Mouse (Mus musculus): ENCODE data around the gene Zfp846. TPM values are rescaled to one million over a fixed set of nuclear protein-coding genes. Genes with fewer than 3 reads are reported as not detected.

Gene Zfp846
- total and polyA plus RNA-seq, 2 experiments, result 1.5 to 2.7 TPM

DNA sequence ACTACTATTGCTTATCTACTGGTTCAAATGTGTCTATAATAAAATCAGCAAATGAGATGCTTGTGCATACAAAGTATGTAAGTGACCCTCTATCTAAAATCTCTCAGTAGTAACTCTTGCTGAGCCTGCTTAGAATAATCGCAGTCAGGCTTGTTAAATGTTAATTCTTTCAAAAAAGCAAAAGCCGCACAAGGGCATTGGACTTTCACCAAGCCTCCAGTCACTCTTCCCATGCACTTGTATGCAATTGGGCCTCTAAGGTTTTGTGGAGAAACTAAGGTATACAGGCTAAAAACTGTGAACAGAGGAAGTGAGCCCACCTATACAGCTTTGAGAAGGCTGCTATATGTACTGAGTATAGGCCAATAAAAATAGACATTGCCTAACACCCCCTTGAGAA is 4.5 kb upstream of the Zfp846 start:
- Histone ChIP-seq H3K27ac (replicated peaks; ENCODE audit: insufficient read depth, low read depth, low read length) (no peak overlapping the region), H3K27me3 (ENCODE audit: control insufficient read depth, insufficient read depth, low read length) (0 out of 2 replicates have a peak, but pooled peaks cover 2% of the 10 kb centered on the region), H3K4me1 (ENCODE audit: control insufficient read depth, insufficient read depth, low read length) (no peaks in the 10 kb centered on the region), H3K9ac (ENCODE audit: low read depth, low read length) (no peak overlapping the region), H3K79me2 (ENCODE audit: control insufficient read depth, insufficient read depth, low read length) (no peaks in the 10 kb centered on the region), H3K4me3 (ENCODE audit: insufficient read depth, low read depth, low read length) (no peak overlapping the region), H3K36me3 (ENCODE audit: control insufficient read depth, insufficient read depth, low read length) (no peaks in the 10 kb centered on the region)
- WGBS, result 80% methylated on average over 2 of the region's 2 CpGs
- no peak for DNase-seq (ENCODE audit: extremely low read depth, low read depth, low spot score)
- TF ChIP-seq POLR2A (IDR thresholded peaks at IDR 0.05; ENCODE audit: extremely low read depth, insufficient read depth, low read length), result no peak
- no peak for TF ChIP-seq CTCF (IDR thresholded peaks at IDR 0.05; ENCODE audit: low read depth, low read length)

DNA sequence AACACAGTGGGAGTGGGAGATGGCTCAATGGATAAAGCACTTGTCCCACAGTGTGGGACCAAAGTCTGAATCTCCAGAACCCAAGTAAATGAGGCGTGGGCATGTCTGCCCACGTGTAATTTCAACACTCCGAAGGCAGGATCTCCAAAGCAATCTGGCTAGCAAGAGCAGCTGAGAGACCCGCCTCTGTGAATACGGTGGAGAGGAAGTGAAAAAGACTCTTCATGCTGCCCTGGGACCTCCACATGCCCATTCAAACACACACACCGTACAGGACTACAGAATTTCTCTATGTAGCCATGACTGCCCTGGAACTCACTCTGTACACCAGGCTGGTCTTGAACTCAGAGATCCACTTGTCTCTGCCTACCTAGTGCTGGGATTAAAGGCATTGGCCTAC is 20.2 kb downstream of the Zfp846 start:
- H3K27ac ChIP-seq (replicated peaks; ENCODE audit: insufficient read depth, low read depth, low read length), result no peak overlapping the region
- no peak overlapping the region for H3K9ac ChIP-seq (ENCODE audit: low read depth, low read length)
- no peaks in the 10 kb centered on the region for H3K4me1 ChIP-seq (ENCODE audit: control insufficient read depth, insufficient read depth, low read length)
- TF ChIP-seq POLR2A (IDR thresholded peaks at IDR 0.05; ENCODE audit: extremely low read depth, insufficient read depth, low read length) (no peak), CTCF (IDR thresholded peaks at IDR 0.05; ENCODE audit: low read depth, low read length) (no peak)
- no peaks in the 10 kb centered on the region for H3K79me2 ChIP-seq (ENCODE audit: control insufficient read depth, insufficient read depth, low read length)
- no peaks in the 10 kb centered on the region; the same call in 1 of the 2 replicates for H3K27me3 ChIP-seq (ENCODE audit: control insufficient read depth, insufficient read depth, low read length)
- no peak overlapping the region for H3K4me3 ChIP-seq (ENCODE audit: insufficient read depth, low read depth, low read length)
- H3K36me3 ChIP-seq (ENCODE audit: control insufficient read depth, insufficient read depth, low read length), result no peaks in the 10 kb centered on the region
- WGBS, result 74% methylated on average over 6 of the region's 6 CpGs
- no peak for DNase-seq (ENCODE audit: extremely low read depth, low read depth, low spot score)

DNA sequence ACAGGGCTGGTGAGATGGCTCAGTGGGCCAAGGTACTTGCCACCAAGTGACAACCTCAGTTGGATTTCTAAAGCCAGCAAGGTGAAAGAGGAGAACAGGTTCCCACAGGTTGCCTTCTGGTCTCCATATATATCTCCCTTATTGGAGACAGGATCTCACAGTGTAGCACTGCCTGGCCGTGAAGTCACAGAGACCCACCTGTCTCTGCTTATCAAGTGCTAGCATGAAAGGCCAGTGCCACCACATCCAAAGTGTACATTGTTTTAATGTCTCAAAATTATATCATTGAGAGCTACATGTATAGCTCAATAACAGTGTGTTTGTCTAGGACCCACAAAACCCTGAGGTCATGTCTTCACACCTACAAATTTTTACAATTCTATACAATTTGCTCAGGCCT is 25.2 kb downstream of the Zfp846 start:
- TF ChIP-seq CTCF (IDR thresholded peaks at IDR 0.05; ENCODE audit: low read depth, low read length) (no peak), POLR2A (IDR thresholded peaks at IDR 0.05; ENCODE audit: extremely low read depth, insufficient read depth, low read length) (no peak)
- no peaks in the 10 kb centered on the region for H3K27me3 ChIP-seq (ENCODE audit: control insufficient read depth, insufficient read depth, low read length)
- no peak overlapping the region for H3K27ac ChIP-seq (replicated peaks; ENCODE audit: insufficient read depth, low read depth, low read length)
- no peak for DNase-seq (ENCODE audit: extremely low read depth, low read depth, low spot score)
- no peaks in the 10 kb centered on the region for H3K4me1 ChIP-seq (ENCODE audit: control insufficient read depth, insufficient read depth, low read length)
- WGBS, result 96% methylated on average over 1 of the region's 1 CpGs
- no peak overlapping the region for H3K4me3 ChIP-seq (ENCODE audit: insufficient read depth, low read depth, low read length)
- no peaks in the 10 kb centered on the region for H3K79me2 ChIP-seq (ENCODE audit: control insufficient read depth, insufficient read depth, low read length)
- no peak overlapping the region for H3K9ac ChIP-seq (ENCODE audit: low read depth, low read length)
- no peaks in the 10 kb centered on the region for H3K36me3 ChIP-seq (ENCODE audit: control insufficient read depth, insufficient read depth, low read length)

DNA sequence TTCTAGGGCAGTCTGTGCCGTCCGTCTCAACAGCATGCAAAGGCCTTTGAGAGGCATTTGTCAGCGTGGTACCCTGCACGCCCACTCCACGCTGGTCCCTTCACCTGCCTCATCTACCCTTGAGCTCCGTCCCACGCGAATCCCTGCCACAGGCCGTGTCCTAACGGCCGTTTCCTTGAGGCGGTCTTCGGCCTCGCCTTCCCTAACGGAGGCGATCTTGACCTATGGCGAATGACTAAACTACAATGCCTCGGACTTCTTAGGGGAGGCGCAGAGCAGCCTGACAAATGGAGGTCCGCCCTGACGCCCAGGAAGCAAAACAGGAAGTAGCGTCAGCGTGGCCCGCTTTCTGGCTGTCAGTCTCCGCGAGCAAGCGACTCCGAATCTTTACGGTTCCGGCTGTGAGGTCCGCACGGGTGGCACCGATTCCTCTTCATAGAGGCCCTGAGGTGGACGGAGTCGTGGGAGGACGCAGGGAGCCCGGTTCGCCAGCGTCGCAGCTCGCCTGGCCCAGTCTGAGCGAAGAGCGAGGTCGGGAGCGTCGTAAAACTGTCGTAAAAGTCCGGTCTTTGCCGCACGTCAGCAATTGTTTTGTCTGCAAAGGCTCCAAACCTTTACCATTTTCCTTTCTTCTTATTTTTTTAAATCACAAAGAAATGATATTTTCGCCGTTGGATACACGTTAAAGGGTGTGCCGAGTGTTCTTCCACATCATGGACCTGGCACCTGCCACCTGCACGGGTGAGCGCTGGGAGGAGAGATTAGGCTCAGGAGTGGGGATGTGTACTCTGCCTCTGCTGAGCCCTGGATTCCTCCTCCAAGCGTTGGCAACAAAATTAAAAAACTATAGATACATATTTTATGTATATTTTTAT is 26.2 kb downstream of the Zfp846 start:
- H3K9ac ChIP-seq (ENCODE audit: low read depth, low read length), result peak overlapping the region; percentile 85
- H3K27me3 ChIP-seq (ENCODE audit: control insufficient read depth, insufficient read depth, low read length), result no peaks in the 10 kb centered on the region
- no peaks in the 10 kb centered on the region for H3K36me3 ChIP-seq (ENCODE audit: control insufficient read depth, insufficient read depth, low read length)
- peak overlapping the region; percentile 85 for H3K27ac ChIP-seq (replicated peaks; ENCODE audit: insufficient read depth, low read depth, low read length)
- peak; percentile 86 for DNase-seq (ENCODE audit: extremely low read depth, low read depth, low spot score)
- 1% methylated on average over 57 of the region's 57 CpGs for WGBS
- H3K4me1 ChIP-seq (ENCODE audit: control insufficient read depth, insufficient read depth, low read length), result no peaks in the 10 kb centered on the region
- H3K4me3 ChIP-seq (ENCODE audit: insufficient read depth, low read depth, low read length), result peak overlapping the region; percentile 81
- no peaks in the 10 kb centered on the region for H3K79me2 ChIP-seq (ENCODE audit: control insufficient read depth, insufficient read depth, low read length)
- TF ChIP-seq POLR2A (IDR thresholded peaks at IDR 0.05; ENCODE audit: extremely low read depth, insufficient read depth, low read length) (0 out of 2 replicates have a peak, but pooled peaks have one; percentile 25), CTCF (IDR thresholded peaks at IDR 0.05; ENCODE audit: low read depth, low read length) (no peak)

DNA sequence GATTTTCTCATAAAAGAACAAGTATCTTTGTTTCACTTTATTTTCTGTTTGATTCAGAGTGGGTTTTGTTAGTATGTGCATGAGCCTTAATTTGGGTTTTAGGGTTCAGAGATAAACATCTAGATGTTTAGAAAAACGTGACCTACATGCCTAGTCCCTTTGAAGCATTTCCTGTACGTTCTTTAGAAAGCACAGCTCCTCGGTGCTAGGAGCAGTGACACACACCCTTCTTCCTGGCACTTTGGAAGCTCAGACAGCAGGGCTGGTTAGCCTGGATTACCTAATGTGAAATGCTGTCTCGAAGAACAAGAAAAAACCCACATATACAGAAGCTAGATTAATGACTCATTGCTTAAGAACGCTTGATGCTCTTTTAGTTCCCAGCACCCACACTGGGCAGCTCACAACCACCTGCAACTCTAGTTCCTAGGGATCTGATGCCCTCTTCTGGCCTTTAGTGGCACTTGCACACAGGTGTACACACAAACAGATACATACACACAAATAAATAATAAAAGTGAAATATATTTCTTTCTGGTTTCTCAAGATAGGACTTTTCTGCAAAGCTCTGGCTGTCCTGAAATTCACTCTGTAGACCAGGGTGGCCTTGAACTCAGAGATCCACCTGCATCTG is 28.9 kb downstream of the Zfp846 start:
- Histone ChIP-seq H3K36me3 (ENCODE audit: control insufficient read depth, insufficient read depth, low read length) (no peaks in the 10 kb centered on the region), H3K4me1 (ENCODE audit: control insufficient read depth, insufficient read depth, low read length) (no peaks in the 10 kb centered on the region), H3K9ac (ENCODE audit: low read depth, low read length) (no peak overlapping the region), H3K27me3 (ENCODE audit: control insufficient read depth, insufficient read depth, low read length) (no peaks in the 10 kb centered on the region), H3K27ac (replicated peaks; ENCODE audit: insufficient read depth, low read depth, low read length) (no peak overlapping the region), H3K79me2 (ENCODE audit: control insufficient read depth, insufficient read depth, low read length) (no peaks in the 10 kb centered on the region), H3K4me3 (ENCODE audit: insufficient read depth, low read depth, low read length) (no peak overlapping the region)
- DNase-seq (ENCODE audit: extremely low read depth, low read depth, low spot score), result no peak
- 90% methylated on average over 5 of the region's 5 CpGs for WGBS
- TF ChIP-seq POLR2A (IDR thresholded peaks at IDR 0.05; ENCODE audit: extremely low read depth, insufficient read depth, low read length) (no peak), CTCF (IDR thresholded peaks at IDR 0.05; ENCODE audit: low read depth, low read length) (no peak)
